Mouse (Mus musculus) midbrain, embryonic 16.5 days (tissue): ENCODE measurements at regions not wholly inside any gene's neighbourhood (a gene's known extent, or its start where the extent isn't known, plus 50 kb on each side); places are given as distances from the start of the nearest gene placed in this dataset.

Experiments
- ATAC-seq: fragments of 200-750 bp; cut with Nextera tagmentation; 2 replicates; pipeline ENCODE4 v1.8.0; 2017; ENCODE audit warnings: moderate TSS enrichment
- H3K27ac ChIP-seq: fragments of 300-500 bp; sonication (generic); 2 replicates; pipeline ENCODE4 v1.5.1; 2014; ENCODE audit warnings: mild to moderate bottlenecking, low read length, mixed read lengths
- H3K27me3 ChIP-seq: fragments of 300-500 bp; sonication (generic); 2 replicates; pipeline ENCODE4 v1.6.1; 2014; ENCODE audit warnings: low read depth, low read length, mixed read lengths; ENCODE audit not compliant: control insufficient read depth, insufficient read depth
- H3K36me3 ChIP-seq: fragments of 300-500 bp; sonication (generic); 2 replicates; pipeline ENCODE4 v1.6.1; 2014; ENCODE audit warnings: mild to moderate bottlenecking, low read length, moderate library complexity, mixed read lengths; ENCODE audit not compliant: control insufficient read depth, insufficient read depth
- H3K4me1 ChIP-seq: fragments of 300-500 bp; sonication (generic); 2 replicates; pipeline ENCODE4 v1.6.1; 2014; ENCODE audit warnings: mild to moderate bottlenecking, low read length, mixed read lengths; ENCODE audit not compliant: control insufficient read depth, insufficient read depth
- H3K4me2 ChIP-seq: fragments of 300-500 bp; sonication (generic); 2 replicates; pipeline ENCODE4 v1.6.1; 2014; ENCODE audit warnings: mild to moderate bottlenecking, low read length, mixed read lengths
- H3K4me3 ChIP-seq: fragments of 300-500 bp; sonication (generic); 2 replicates; pipeline ENCODE4 v1.5.1; 2014; ENCODE audit warnings: low read depth, mild to moderate bottlenecking, low read length, moderate library complexity, mixed read lengths
- H3K9ac ChIP-seq: fragments of 300-500 bp; sonication (generic); 2 replicates; pipeline ENCODE4 v1.6.1; 2014; ENCODE audit warnings: low read depth, low read length, mixed read lengths
- H3K9me3 ChIP-seq: fragments of 300-500 bp; sonication (generic); replicated peaks from 2 replicates; pipeline ENCODE4 v1.6.1; 2014; ENCODE audit warnings: mild to moderate bottlenecking, low read length, mixed read lengths; ENCODE audit not compliant: control insufficient read depth, poor library complexity, severe bottlenecking
- WGBS: fragments of 180-500 bp; shearing (Covaris S2); extraction: QIAGEN DNeasy Blood & Tissue Kit; methylation state at CpG from one replicate; pipeline ENCODE4 v1.1.7; 2014; 5-methylcytosine and 5-hydroxymethylcytosine counted together

GRCm38 (mm10) chr5:17247732-17248606 is 125.0 kb upstream of the Speer4f2 start:
- Histone ChIP-seq H3K9me3 (no peaks in the 10 kb centered on the region), H3K4me3 (no peak overlapping the region), H3K9ac (no peak overlapping the region), H3K27ac (no peak overlapping the region), H3K27me3 (no peaks in the 10 kb centered on the region), H3K36me3 (no peaks in the 10 kb centered on the region), H3K4me2 (no peak overlapping the region), H3K4me1 (no peaks in the 10 kb centered on the region)
- 93% methylated on average over 5 of the region's 5 CpGs for WGBS
- no peak for ATAC-seq

- no peak for ATAC-seq
- Histone ChIP-seq H3K4me2 (no peak overlapping the region), H3K4me1 (no peaks in the 10 kb centered on the region), H3K27ac (no peak overlapping the region), H3K27me3 (no peaks in the 10 kb centered on the region), H3K9me3 (no peaks in the 10 kb centered on the region), H3K36me3 (no peaks in the 10 kb centered on the region), H3K9ac (no peak overlapping the region), H3K4me3 (no peak overlapping the region)
- WGBS, result 70% methylated on average over 2 of the region's 2 CpGs
These were observed 112.2 kb upstream of the Speer4f2 start for GRCm38 (mm10) chr5:17260541-17261325.

- no peaks in the 10 kb centered on the region for H3K36me3 ChIP-seq
- no peak overlapping the region for H3K9ac ChIP-seq
- H3K27ac ChIP-seq, result no peak overlapping the region
- H3K4me2 ChIP-seq, result no peak overlapping the region
- no peak overlapping the region for H3K4me3 ChIP-seq
- no peaks in the 10 kb centered on the region for H3K27me3 ChIP-seq
- no peak for ATAC-seq
- H3K9me3 ChIP-seq, result no peaks in the 10 kb centered on the region
- H3K4me1 ChIP-seq, result no peaks in the 10 kb centered on the region
- WGBS, result 83% methylated on average over 1 of the region's 1 CpGs
These were observed 110.9 kb upstream of the Speer4f2 start for GRCm38 (mm10) chr5:17262126-17262525.

- Histone ChIP-seq H3K9me3 (no peaks in the 10 kb centered on the region), H3K27ac (no peak overlapping the region), H3K9ac (no peak overlapping the region), H3K4me2 (no peak overlapping the region), H3K4me1 (no peaks in the 10 kb centered on the region), H3K4me3 (no peak overlapping the region), H3K27me3 (no peaks in the 10 kb centered on the region), H3K36me3 (no peaks in the 10 kb centered on the region)
- no peak for ATAC-seq
- WGBS, result 90% methylated on average over 2 of the region's 2 CpGs
These were observed 101.8 kb upstream of the Speer4f2 start for GRCm38 (mm10) chr5:17271153-17271552.

GRCm38 (mm10) chr5:17271722-17272479 is 101.1 kb upstream of the Speer4f2 start:
- WGBS, result 88% methylated on average over 3 of the region's 3 CpGs
- Histone ChIP-seq H3K9me3 (no peaks in the 10 kb centered on the region), H3K36me3 (no peaks in the 10 kb centered on the region), H3K4me2 (no peak overlapping the region), H3K27ac (no peak overlapping the region), H3K4me1 (no peaks in the 10 kb centered on the region), H3K9ac (no peak overlapping the region), H3K4me3 (no peak overlapping the region), H3K27me3 (no peaks in the 10 kb centered on the region)
- no peak for ATAC-seq

- no peaks in the 10 kb centered on the region for H3K36me3 ChIP-seq
- no peak overlapping the region for H3K9ac ChIP-seq
- H3K4me1 ChIP-seq, result no peaks in the 10 kb centered on the region
- H3K4me2 ChIP-seq, result no peak overlapping the region
- ATAC-seq, result no peak
- no peaks in the 10 kb centered on the region for H3K9me3 ChIP-seq
- H3K27ac ChIP-seq, result no peak overlapping the region
- WGBS, result 97% methylated on average over 2 of the region's 2 CpGs
- no peaks in the 10 kb centered on the region for H3K27me3 ChIP-seq
- H3K4me3 ChIP-seq, result no peak overlapping the region
These were observed 97.6 kb upstream of the Speer4f2 start for GRCm38 (mm10) chr5:17275346-17275745.

GRCm38 (mm10) chr5:17276782-17277578 is 96.0 kb upstream of the Speer4f2 start:
- H3K27ac ChIP-seq, result no peak overlapping the region
- no peak overlapping the region for H3K4me3 ChIP-seq
- WGBS, result 83% methylated on average over 3 of the region's 3 CpGs
- no peak overlapping the region for H3K4me2 ChIP-seq
- no peaks in the 10 kb centered on the region for H3K4me1 ChIP-seq
- H3K9me3 ChIP-seq, result no peaks in the 10 kb centered on the region
- no peak overlapping the region for H3K9ac ChIP-seq
- H3K27me3 ChIP-seq, result no peaks in the 10 kb centered on the region
- ATAC-seq, result no peak
- no peaks in the 10 kb centered on the region for H3K36me3 ChIP-seq

GRCm38 (mm10) chr5:17280203-17280602 is 92.8 kb upstream of the Speer4f2 start:
- H3K36me3 ChIP-seq, result no peaks in the 10 kb centered on the region
- no peaks in the 10 kb centered on the region for H3K9me3 ChIP-seq
- no peaks in the 10 kb centered on the region for H3K27me3 ChIP-seq
- no peak overlapping the region for H3K9ac ChIP-seq
- no peak for ATAC-seq
- no peak overlapping the region for H3K4me2 ChIP-seq
- H3K4me3 ChIP-seq, result no peak overlapping the region
- no peak overlapping the region for H3K27ac ChIP-seq
- no peaks in the 10 kb centered on the region for H3K4me1 ChIP-seq
- WGBS, result 82% methylated on average over 4 of the region's 4 CpGs
